Mouse (Mus musculus) cerebellum, adult 2 months (tissue): ENCODE data around the gene Kcnc3.

Experiments
- CTCF ChIP-seq: fragments of 200-500 bp; IDR thresholded peaks from 2 replicates; pipeline ENCODE4 v1.5.1; 2011; ENCODE audit warnings: low read depth, mild to moderate bottlenecking, control low read depth, low read length, moderate library complexity, borderline replicate concordance; ENCODE audit not compliant: insufficient read depth
- POLR2A ChIP-seq: fragments of 200-500 bp; IDR thresholded peaks from 2 replicates; pipeline ENCODE4 v1.6.1; 2011; ENCODE audit warnings: low read length, control low read depth, borderline replicate concordance; ENCODE audit not compliant: insufficient read depth

DNA sequence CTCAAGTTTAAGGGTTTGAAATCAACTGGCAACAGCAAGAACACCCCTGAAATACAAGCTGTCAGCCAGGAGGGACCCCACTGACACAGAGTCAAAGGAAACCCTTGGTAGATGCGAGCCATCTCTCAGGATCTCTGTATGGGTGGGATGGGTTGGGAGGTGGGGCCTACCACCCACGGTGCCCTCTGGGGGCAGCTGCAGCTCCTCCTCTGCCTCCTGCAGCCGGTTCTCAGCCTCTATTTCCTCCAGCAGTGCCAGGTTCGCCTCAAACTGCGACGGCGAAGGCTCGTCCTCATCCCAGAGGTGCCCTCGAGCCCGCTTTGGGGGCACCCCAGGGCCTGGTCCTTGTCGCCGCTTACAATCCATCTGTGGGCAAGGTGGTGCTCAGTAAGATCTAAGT is 47.4 kb upstream of the Kcnc3 start:
- TF ChIP-seq CTCF (no peak), POLR2A (no peak)
